Mouse (Mus musculus) thymus, adult 2 months (tissue): ENCODE measurements around the gene Fkbp1a.

Experiments
- CTCF ChIP-seq: fragments of 200-500 bp; IDR thresholded peaks from 2 replicates; pipeline ENCODE4 v1.5.1; 2012; ENCODE audit warnings: mild to moderate bottlenecking, control low read depth, low read length, moderate library complexity, borderline replicate concordance; ENCODE audit not compliant: control insufficient read depth, poor library complexity, insufficient read depth; ENCODE audit errors: extremely low read depth
- POLR2A ChIP-seq: fragments of 200-500 bp; IDR thresholded peaks from 2 replicates; pipeline ENCODE4 v1.6.1; 2012; ENCODE audit warnings: mild to moderate bottlenecking, low read length, control low read depth, moderate library complexity; ENCODE audit not compliant: control insufficient read depth, poor library complexity, insufficient read depth; ENCODE audit errors: extremely low read depth

DNA sequence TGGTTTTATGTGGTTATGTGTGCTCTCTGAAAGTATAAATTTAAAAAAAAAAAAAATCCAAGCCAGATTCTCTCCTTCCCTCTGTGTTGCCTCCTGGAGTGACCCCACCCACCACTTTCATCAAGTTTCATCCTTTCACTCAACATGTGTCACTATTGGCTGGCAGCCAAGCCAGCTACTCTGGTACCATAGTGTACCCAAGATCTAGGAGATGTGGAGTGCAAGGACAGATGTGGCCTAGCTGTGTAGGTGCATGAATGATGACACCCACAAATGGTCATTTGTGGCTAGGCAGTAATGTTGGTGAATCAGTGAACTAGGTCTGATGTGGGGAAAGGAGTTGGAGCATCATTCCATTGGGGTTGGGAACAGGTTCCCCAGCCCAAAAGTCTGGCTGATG is 13.1 kb upstream of the Fkbp1a start:
- TF ChIP-seq POLR2A (no peak), CTCF (no peak)
